Mouse (Mus musculus) midbrain, embryonic 12.5 days (tissue): ENCODE data around the gene Itgae. TPM values are rescaled to one million over a fixed set of nuclear protein-coding genes. Genes with fewer than 3 reads are reported as not detected.

Experiments
- ATAC-seq: fragments of 200-750 bp; cut with Nextera tagmentation; 2 replicates; pipeline ENCODE4 v1.8.0; 2017; ENCODE audit warnings: low read depth, moderate TSS enrichment, moderate library complexity; ENCODE audit not compliant: low FRiP score
- H3K27ac ChIP-seq: fragments of 300-500 bp; sonication (generic); replicated peaks from 2 replicates; pipeline ENCODE4 v1.5.1; 2016; ENCODE audit warnings: mild to moderate bottlenecking
- H3K27me3 ChIP-seq: fragments of 300-500 bp; sonication (generic); 2 replicates; pipeline ENCODE4 v1.6.1; 2016; ENCODE audit warnings: mild to moderate bottlenecking
- H3K36me3 ChIP-seq: fragments of 300-500 bp; sonication (generic); 2 replicates; pipeline ENCODE4 v1.6.1; 2016
- H3K4me1 ChIP-seq: fragments of 300-500 bp; sonication (generic); 2 replicates; pipeline ENCODE4 v1.6.1; 2016
- H3K4me2 ChIP-seq: fragments of 300-500 bp; sonication (generic); replicated peaks from 2 replicates; pipeline ENCODE4 v1.6.1; 2016; ENCODE audit warnings: mild to moderate bottlenecking, moderate library complexity
- H3K4me3 ChIP-seq: fragments of 300-500 bp; sonication (generic); 2 replicates; pipeline ENCODE4 v1.5.1; 2016; ENCODE audit warnings: mild to moderate bottlenecking
- H3K9ac ChIP-seq: fragments of 300-500 bp; sonication (generic); replicated peaks from 2 replicates; pipeline ENCODE4 v1.6.1; 2016; ENCODE audit warnings: mild to moderate bottlenecking, moderate library complexity
- H3K9me3 ChIP-seq: fragments of 300-500 bp; sonication (generic); 2 replicates; pipeline ENCODE4 v1.6.1; 2016; ENCODE audit warnings: mild to moderate bottlenecking
- WGBS: fragments of 180-500 bp; shearing (Covaris S2); methylation state at CpG from one replicate; pipeline ENCODE4 v1.1.7; 2016; 5-methylcytosine and 5-hydroxymethylcytosine counted together
- polyA plus RNA-seq: library from polyadenylated mRNA; unstranded; fragments of >200 nt; fragmentation: Nextera tagmentation; extraction: Ambion mirVana; gene quantifications from 2 replicates; pipeline ENCODE4 v1.2.1, GENCODE M21; 2016

Gene Itgae
- polyA plus RNA-seq, 1 experiment from 2014 or later: 0.42 TPM

DNA sequence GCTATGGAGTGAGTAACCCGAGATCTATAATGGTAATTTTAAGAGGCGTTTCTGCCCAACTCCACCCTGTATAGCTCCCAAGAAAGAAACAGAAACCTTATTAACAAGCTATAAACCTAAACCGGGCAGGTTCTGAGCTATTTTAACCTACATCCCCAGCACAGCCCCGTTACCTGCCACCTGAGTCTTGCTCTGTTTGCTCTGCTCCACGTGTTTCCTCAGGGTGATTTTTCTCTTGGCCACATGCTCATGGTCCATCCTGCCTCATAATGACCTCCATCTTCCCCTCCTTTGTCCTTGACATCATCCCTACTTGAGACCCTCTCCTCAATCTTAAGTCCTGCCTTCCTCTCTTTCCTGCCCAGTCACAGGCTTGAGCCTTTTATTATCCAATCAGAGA lies 43.8 kb downstream of the Itgae start:
- H3K9ac ChIP-seq: no peak overlapping the region
- 94% methylated on average over 5 of the region's 5 CpGs for WGBS
- H3K4me2 ChIP-seq: peak overlapping the region; percentile 4
- H3K36me3 ChIP-seq: peaks cover 33% of the 10 kb centered on the region
- H3K4me3 ChIP-seq: no peak overlapping the region
- H3K4me1 ChIP-seq: peaks cover 23% of the 10 kb centered on the region
- ATAC-seq: no peak
- no peaks in the 10 kb centered on the region for H3K27me3 ChIP-seq
- H3K27ac ChIP-seq: no peak overlapping the region
- H3K9me3 ChIP-seq: no peaks in the 10 kb centered on the region

DNA sequence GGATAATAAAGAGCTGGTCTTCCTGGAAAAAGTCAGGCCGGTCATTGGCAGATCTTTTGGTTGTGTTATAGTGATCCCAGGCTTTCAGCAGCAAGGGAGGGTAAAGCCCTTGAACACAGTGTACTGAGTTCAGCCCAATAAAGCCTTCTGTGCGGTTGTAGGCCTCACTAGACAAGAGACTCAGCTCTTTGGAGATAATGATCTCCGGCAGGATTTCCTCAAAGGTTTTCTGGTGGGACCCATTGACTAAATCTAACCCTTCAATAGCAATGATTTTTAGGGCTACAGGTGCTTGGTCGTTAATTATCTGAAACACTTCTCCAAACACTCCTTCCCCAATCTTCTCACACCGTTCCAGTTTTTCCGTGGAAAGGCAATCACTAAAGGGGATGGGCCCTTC lies 46.2 kb downstream of the Itgae start:
- H3K4me3 ChIP-seq: peak overlapping the region; percentile 78
- WGBS: 91% methylated on average over 6 of the region's 6 CpGs
- peaks cover 23% of the 10 kb centered on the region for H3K4me1 ChIP-seq
- H3K27me3 ChIP-seq: no peaks in the 10 kb centered on the region
- H3K36me3 ChIP-seq: peaks cover 26% of the 10 kb centered on the region
- no peaks in the 10 kb centered on the region for H3K9me3 ChIP-seq
- no peak overlapping the region for H3K9ac ChIP-seq
- H3K27ac ChIP-seq: no peak overlapping the region
- H3K4me2 ChIP-seq: peak overlapping the region; percentile 79
- ATAC-seq: no peak

DNA sequence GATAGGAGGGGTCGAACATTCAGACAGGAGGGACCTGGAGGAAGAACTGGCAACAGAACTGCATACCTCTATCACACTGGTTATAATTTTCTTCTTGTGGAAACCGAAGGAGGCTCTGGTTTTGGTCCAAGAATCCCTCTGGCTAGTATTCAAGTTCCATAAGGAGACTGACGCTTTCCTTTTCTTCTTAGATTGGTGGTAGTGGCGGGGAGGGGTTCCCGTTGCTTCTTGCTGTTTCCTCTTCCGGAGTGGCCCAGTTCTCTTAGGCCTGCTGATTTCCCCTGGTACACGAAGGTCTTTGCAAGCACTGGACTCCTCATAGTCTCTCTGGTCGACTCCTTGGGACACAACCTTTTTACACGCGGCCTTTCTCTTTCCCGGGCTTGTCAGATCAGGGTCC lies 46.7 kb downstream of the Itgae start:
- Histone ChIP-seq H3K27ac (no peak overlapping the region), H3K27me3 (no peaks in the 10 kb centered on the region), H3K9ac (peak overlapping the region; percentile 80), H3K4me2 (peak overlapping the region; percentile 79), H3K36me3 (peaks cover 25% of the 10 kb centered on the region), H3K9me3 (no peaks in the 10 kb centered on the region), H3K4me3 (peak overlapping the region; percentile 78), H3K4me1 (peaks cover 23% of the 10 kb centered on the region)
- no peak for ATAC-seq
- WGBS: 49% methylated on average over 11 of the region's 11 CpGs

DNA sequence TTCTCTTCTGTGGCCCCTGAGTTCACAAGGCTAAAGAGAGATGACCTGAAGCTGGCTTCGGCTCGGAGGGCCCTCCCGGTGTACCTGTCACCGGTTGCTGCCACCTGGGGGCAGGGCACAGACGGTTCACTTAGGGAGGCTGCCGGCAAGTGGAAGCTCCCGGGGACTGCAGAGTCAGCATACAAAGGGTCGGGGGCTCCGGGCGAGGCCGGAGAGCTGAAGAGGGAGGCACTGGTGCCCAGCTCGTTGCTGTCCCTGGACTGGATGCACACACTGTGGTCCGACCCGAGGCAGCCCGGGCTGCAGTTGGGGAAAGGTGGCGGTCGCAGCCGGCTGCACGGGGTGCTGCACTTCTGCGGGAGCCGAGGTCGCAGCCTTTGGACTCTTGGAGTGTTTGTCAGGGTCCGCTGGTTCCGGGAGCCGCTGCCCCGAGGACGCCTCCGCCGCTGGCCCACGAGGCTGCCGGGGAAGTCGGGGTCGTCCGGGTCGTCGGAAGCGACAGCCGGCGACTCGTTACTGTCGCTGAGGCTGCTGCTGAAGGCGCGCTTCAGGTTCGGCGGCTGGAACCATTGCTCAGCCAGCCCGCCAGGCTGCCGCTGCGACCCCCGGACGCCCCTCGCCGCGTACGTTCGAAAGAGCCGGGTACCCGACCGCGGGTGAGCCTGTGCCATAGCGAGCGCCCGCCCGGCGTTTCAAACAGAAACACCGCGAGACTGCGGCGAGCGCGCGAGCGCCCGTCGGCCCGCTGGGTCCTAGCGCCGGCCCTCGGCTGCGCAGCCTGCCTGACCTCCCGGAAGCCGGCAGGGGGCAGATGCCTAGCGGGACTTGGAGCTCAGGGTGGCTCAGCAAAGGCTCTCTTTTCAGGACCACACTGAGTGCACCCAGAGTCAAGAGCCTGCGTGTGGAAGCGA lies 47.5 kb downstream of the Itgae start, which contains the start of gene Haspin:
TSS of gene Haspin (minus strand) at position 704 of the 911 bp plus-strand sequence.
- Histone ChIP-seq H3K4me1 (peaks cover 23% of the 10 kb centered on the region), H3K27me3 (no peaks in the 10 kb centered on the region), H3K4me2 (peak within 1 kb of the TSS; percentile 79), H3K9me3 (no peaks in the 10 kb centered on the region), H3K9ac (peak within 1 kb of the TSS; percentile 80), H3K27ac (0 out of 2 replicates have a peak within 1 kb of the TSS, but pooled peaks have one; percentile 15), H3K36me3 (peaks cover 18% of the 10 kb centered on the region), H3K4me3 (peak within 1 kb of the TSS; percentile 78)
- peak; percentile 95 for ATAC-seq
- WGBS: under 1% methylated on average over 80 of the region's 84 CpGs

DNA sequence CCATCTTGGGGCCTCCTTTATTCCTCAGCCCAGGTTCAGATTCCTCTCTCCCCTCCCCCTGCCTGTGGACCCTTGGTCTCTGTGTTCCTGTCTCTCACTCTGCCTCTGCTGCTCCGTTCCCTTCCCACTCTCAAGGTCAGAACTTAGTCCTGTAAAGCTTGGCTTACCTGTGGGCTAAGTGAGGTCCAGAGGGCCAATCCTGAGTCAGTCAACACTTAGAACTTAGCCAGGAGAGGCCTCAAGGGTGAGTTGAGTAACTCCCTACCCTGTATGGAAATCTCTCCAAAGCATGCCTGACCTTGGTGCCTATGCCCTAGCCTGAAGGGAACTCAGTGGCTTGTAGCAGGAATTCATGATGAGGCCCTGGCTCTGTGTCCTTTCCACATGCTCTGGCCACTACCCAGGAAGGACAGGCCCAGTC lies 53.9 kb downstream of the Itgae start:
- H3K27ac ChIP-seq: no peak overlapping the region
- H3K27me3 ChIP-seq: no peaks in the 10 kb centered on the region
- 69% methylated on average over 1 of the region's 1 CpGs for WGBS
- no peak for ATAC-seq
- H3K9ac ChIP-seq: no peak overlapping the region
- no peak overlapping the region for H3K4me2 ChIP-seq
- no peaks in the 10 kb centered on the region for H3K9me3 ChIP-seq
- H3K4me3 ChIP-seq: no peak overlapping the region
- H3K4me1 ChIP-seq: peaks cover 2% of the 10 kb centered on the region; the same call in 1 of the 2 replicates
- no peaks in the 10 kb centered on the region for H3K36me3 ChIP-seq

DNA sequence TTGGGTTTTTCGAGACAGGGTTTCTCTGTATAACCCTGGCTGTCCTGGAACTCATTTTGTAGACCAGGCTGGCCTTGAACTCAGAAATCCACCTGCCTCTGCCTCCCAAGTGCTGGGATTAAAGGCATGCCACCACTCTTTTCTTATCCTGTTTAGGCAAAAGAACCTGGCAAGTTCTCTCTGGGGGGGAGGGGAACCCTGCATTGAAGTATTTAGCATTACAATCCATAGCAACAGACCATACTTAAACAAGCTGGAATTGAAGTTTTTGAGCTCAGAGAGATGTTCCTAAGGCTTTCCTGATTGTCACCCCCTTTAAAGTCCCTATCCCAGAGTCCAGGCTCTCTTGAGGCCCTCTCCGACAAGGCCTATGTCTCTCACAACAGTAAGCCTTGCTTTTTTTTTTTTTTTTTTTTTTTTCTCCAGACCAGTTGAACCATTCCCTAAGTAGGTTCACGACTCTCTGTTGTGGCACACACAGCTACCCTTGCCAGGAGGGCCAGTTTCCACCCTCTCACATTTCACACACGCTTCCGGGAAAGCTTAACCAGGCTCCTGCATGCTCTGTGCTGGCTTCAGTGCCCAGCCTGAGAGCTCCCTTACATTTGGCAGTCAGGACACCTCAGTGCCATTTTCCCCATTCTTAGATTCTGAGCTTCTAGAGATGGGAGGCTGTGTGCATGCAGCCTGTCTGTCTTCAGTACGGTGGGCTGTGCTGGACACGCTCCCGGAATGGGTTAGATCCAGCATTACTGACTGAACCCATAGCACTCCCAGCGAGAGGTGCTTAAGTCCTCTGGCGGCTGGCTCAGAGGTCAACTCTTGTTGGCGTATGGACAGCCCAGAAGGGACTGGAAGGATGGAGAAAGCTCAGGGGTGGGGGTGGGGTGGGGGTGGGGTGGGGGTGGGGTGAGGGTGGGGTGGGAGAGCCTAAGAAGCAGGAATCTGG lies 55.9 kb downstream of the Itgae start:
- WGBS: 58% methylated on average over 11 of the region's 11 CpGs
- Histone ChIP-seq H3K4me1 (peaks cover 2% of the 10 kb centered on the region; the same call in 1 of the 2 replicates), H3K27ac (no peak overlapping the region), H3K9ac (no peak overlapping the region), H3K9me3 (no peaks in the 10 kb centered on the region), H3K4me3 (no peak overlapping the region), H3K36me3 (no peaks in the 10 kb centered on the region), H3K4me2 (no peak overlapping the region), H3K27me3 (no peaks in the 10 kb centered on the region)
- no peak for ATAC-seq

DNA sequence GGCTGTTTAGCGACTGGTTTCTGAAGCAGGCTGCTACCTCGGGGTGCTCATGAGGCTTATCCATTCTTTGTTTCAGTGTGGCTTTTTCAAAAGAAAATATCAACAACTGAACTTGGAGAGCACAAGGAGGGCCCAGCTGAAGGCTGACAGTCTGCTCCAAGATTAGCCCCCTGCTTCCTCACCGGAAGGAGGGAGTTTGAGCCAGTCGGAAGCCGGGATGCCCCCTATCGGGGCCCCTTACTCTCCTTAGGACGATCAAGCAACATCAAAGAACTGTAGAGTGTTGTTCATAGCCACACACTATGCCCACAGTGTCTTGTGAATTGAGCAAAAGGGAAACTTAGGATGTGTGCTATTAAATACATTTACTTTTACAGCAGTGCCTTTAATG lies 56.6 kb downstream of the Itgae start:
- no peak overlapping the region for H3K4me2 ChIP-seq
- ATAC-seq: no peak
- no peak overlapping the region for H3K27ac ChIP-seq
- H3K4me3 ChIP-seq: no peak overlapping the region
- WGBS: 54% methylated on average over 7 of the region's 7 CpGs
- no peaks in the 10 kb centered on the region for H3K9me3 ChIP-seq
- H3K36me3 ChIP-seq: no peaks in the 10 kb centered on the region
- no peaks in the 10 kb centered on the region for H3K27me3 ChIP-seq
- no peak overlapping the region for H3K9ac ChIP-seq
- peaks cover 2% of the 10 kb centered on the region; the same call in 1 of the 2 replicates for H3K4me1 ChIP-seq

DNA sequence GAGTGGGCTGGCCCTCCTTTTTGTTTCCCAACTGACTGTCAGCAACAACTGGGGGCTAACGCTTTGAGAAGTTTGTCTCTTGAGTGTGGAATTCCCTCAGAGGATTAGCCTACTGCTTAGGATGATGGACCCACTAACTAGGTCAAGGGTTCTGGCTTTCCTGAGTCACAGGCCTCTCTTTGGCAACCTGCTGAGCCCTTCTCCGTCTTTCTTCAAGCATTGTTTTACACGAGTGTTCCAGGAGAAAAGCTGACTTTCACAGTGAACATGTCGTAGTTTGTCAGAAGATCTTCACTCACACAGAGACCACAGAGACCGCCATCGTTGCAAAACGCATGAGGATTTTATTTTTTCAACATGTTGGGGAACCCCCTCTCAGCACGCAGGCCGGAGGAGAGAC lies 57.8 kb downstream of the Itgae start:
- 70% methylated on average over 9 of the region's 9 CpGs for WGBS
- H3K9ac ChIP-seq: no peak overlapping the region
- H3K4me1 ChIP-seq: peaks cover 2% of the 10 kb centered on the region; the same call in 1 of the 2 replicates
- no peaks in the 10 kb centered on the region for H3K36me3 ChIP-seq
- no peaks in the 10 kb centered on the region for H3K27me3 ChIP-seq
- no peak overlapping the region for H3K27ac ChIP-seq
- no peak for ATAC-seq
- no peak overlapping the region for H3K4me3 ChIP-seq
- H3K4me2 ChIP-seq: no peak overlapping the region
- no peaks in the 10 kb centered on the region for H3K9me3 ChIP-seq

DNA sequence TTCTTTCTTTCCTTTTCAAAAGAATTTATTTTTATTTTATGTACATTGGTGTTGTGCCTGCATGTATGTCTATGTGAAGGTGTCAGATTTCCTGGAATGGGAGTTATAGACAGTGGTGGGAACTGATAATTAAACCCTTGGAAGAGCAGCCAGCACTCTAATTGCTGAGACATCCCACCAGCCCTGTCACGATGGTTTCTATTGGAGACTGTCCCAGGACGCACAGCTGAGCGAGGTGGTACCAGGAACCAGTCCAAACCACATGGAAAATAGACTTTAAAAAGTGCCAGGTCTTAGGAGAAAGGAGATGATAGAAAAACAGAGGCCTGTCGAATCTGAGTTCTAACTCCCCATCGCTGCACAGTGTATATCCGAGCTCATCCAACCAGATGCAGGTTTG lies 64.7 kb downstream of the Itgae start:
- Histone ChIP-seq H3K4me1 (peaks cover 1% of the 10 kb centered on the region; the same call in 1 of the 2 replicates), H3K4me2 (no peak overlapping the region), H3K27ac (no peak overlapping the region), H3K9ac (no peak overlapping the region), H3K9me3 (no peaks in the 10 kb centered on the region), H3K27me3 (peaks cover 19% of the 10 kb centered on the region), H3K4me3 (no peak overlapping the region), H3K36me3 (no peaks in the 10 kb centered on the region)
- ATAC-seq: no peak
- WGBS: 80% methylated on average over 6 of the region's 6 CpGs

DNA sequence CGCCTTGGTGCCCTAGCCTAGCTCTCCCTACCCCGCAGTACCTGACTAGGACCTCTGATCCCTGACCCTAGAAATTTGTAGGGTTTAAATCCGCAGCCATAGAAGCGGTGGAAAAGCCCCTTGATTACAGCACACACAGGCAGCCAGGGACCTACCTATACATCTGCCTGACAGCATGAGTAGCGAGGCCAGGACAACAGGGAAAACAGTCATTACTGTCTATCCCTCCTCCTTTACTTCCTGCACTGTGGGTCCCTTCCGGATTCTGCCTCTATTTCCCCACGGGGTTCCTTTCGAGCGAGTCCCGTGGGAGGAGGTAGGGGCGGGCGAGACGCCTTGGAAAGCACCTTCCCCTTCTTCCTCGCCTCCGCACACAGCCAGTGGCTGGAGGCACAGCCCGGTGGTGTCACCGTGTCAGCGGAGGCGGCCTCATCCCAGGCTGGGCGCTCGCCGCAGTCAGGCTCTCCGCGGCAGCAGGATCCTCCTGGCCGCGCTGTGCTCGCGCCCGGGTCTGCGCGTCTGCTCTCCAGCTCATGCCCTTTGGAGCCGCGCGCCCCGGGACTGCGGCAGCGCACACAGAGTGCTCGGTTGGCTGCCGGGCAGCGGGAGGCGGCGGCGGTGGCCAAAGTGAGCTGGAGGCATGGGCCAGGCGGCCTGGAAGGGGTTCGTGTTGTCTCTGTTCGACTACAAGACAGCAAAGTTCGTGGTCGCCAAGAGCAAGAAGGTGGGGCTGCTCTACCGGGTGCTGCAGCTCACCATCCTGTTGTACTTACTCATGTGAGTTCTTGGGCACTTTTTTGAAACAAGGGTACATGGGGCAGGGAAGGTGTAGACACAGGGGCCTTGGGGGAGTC lies 69.8 kb downstream of the Itgae start, which contains the start of gene P2rx5:
TSS of gene P2rx5 (plus strand) at position 465 of the 854 bp plus-strand sequence.
- H3K4me3 ChIP-seq: peak within 1 kb of the TSS; percentile 42
- peak within 1 kb of the TSS; percentile 68 for H3K4me2 ChIP-seq
- ATAC-seq: peak; percentile 66; the same call in 1 of the 2 replicates
- no peaks in the 10 kb centered on the region for H3K36me3 ChIP-seq
- H3K27me3 ChIP-seq: peaks cover 35% of the 10 kb centered on the region
- no peaks in the 10 kb centered on the region for H3K9me3 ChIP-seq
- H3K27ac ChIP-seq: no peak within 1 kb of the TSS
- H3K9ac ChIP-seq: peak within 1 kb of the TSS; percentile 55
- 3% methylated on average over 49 of the region's 49 CpGs for WGBS
- H3K4me1 ChIP-seq: peaks cover 9% of the 10 kb centered on the region

DNA sequence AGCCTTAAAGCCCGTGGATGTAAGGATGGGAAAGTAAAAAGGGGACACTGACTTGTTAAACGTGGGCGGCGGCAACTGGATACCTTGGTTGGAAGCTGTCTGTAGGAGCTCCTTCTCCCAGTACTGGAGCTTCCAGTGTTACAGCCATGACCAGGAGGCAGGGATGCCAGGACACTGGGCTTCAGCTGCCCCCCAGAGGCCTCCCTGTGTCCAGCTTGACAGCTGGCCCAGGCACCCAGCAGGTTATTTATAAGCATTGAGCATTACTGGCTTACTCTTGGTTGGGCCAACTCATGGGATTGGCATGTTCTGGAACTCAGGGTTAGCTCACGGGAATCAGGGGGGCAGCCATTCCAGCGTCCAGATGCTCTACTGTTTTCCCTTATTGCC lies 70.4 kb downstream of the Itgae start:
- Histone ChIP-seq H3K36me3 (no peaks in the 10 kb centered on the region), H3K4me2 (peak overlapping the region; percentile 68), H3K4me1 (peaks cover 9% of the 10 kb centered on the region), H3K9ac (peak overlapping the region; percentile 55; the same call in 1 of the 2 replicates), H3K4me3 (peak overlapping the region; percentile 42; the same call in 1 of the 2 replicates), H3K27me3 (peaks cover 35% of the 10 kb centered on the region), H3K27ac (no peak overlapping the region), H3K9me3 (no peaks in the 10 kb centered on the region)
- ATAC-seq: no peak
- 29% methylated on average over 6 of the region's 6 CpGs for WGBS
